Mouse (Mus musculus): Measurements from ENCODE around the gene Rps10. TPM values are rescaled to one million over a fixed set of nuclear protein-coding genes. Genes with fewer than 3 reads are reported as not detected.
"Not testable (repeated sequence)": the region's sequence is repeated elsewhere in the genome, so short reads cannot be mapped to it uniquely, and the experiment has no call there.

Rps10 gene
- polyA plus RNA-seq, 1 experiment from 2014 or later, result 591 TPM

DNA sequence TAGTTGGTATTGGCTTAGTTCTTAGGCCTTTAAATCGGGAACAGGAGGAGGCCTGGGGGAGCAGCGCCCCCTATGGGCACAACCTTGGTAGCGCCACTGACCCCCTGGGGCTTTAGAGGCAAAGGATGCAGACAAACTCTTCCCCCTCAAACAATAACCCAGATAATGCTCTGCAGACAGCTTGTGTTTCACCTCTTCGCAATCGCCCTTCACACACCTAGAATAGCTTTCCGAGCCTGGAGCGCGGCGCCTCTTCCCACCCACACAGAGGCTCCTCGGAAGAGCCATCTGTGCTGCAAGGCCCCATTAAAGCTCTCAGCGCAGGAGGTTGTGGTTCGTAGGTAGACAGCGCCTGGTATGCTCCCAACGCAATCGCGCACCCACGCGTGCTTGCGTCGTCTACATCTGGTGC is 2.5 kb upstream of the Rps10 start:
- Histone ChIP-seq H3K4me3 (ENCODE audit: low read depth, low read length) (no peak overlapping the region), H3K9ac (ENCODE audit: low read depth, low read length) (no peak overlapping the region), H3K9me3 (ENCODE audit: control insufficient read depth) (no peaks in the 10 kb centered on the region), H3K27ac (ENCODE audit: low read depth, low read length) (no peak overlapping the region), H3K27me3 (replicated peaks; ENCODE audit: control insufficient read depth, insufficient read depth, low read length) (no peaks in the 10 kb centered on the region), H3K36me3 (ENCODE audit: control insufficient read depth, insufficient read depth) (no peaks in the 10 kb centered on the region), H3K4me1 (replicated peaks; ENCODE audit: control insufficient read depth, insufficient read depth, low read length) (no peaks in the 10 kb centered on the region), H3K4me2 (replicated peaks; ENCODE audit: low read depth) (no peak overlapping the region)
- peak; percentile 64 for TF ChIP-seq CTCF (IDR thresholded peaks at IDR 0.05; ENCODE audit: low read depth)
- no peak for ATAC-seq
- 77% methylated on average over 20 of the region's 20 CpGs for WGBS

DNA sequence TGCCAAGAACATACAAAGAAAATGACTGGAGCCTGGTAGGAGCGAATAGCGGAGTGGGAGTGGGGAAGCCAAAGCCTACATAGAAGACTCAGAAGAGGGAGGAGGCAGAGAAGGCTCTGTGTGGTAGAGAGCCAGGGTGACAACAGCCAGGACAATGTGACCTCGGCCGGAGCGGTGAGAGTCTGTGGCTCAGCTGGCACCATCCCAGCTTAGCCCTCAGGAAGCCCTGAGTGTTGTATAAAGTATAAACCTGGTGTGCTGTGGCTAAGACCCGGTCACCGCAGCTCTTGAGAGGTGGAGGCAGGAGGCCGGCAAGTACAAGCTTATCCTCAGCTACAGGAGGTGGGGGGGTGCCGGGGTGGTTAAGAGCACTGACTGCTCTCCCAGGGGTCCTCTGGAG is 864 bp upstream of the Rps10 start:
- Histone ChIP-seq H3K27me3 (replicated peaks; ENCODE audit: control insufficient read depth, insufficient read depth, low read length) (no peaks in the 10 kb centered on the region), H3K4me1 (replicated peaks; ENCODE audit: control insufficient read depth, insufficient read depth, low read length) (no peaks in the 10 kb centered on the region), H3K36me3 (ENCODE audit: control insufficient read depth, insufficient read depth) (peaks cover 10% of the 10 kb centered on the region; the same call in 1 of the 2 replicates), H3K4me2 (replicated peaks; ENCODE audit: low read depth) (no peak overlapping the region), H3K4me3 (ENCODE audit: low read depth, low read length) (no peak overlapping the region), H3K27ac (ENCODE audit: low read depth, low read length) (no peak overlapping the region), H3K9me3 (ENCODE audit: control insufficient read depth) (no peaks in the 10 kb centered on the region), H3K9ac (ENCODE audit: low read depth, low read length) (no peak overlapping the region)
- ATAC-seq, result no peak
- 63% methylated on average over 9 of the region's 9 CpGs for WGBS
- TF ChIP-seq CTCF (IDR thresholded peaks at IDR 0.05; ENCODE audit: low read depth), result no peak

DNA sequence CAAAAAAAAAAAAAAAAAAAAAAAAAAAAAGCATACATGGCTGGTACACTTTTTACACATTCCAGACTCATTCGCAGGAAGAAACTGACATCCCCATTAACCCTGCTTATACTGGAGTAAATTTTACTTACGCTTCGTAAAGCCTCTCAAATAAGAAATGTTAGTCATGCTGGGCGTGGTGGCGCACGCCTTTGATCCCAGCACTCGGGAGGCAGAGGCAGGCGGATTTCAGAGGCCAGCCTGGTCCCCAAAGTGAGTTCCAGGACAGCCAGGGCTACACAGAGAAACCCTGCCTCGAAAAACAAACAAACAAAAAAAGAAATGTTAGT is 930 bp downstream of the Rps10 start:
- ATAC-seq; H3K9ac ChIP-seq (ENCODE audit: low read depth, low read length): not testable (repeated sequence)

DNA sequence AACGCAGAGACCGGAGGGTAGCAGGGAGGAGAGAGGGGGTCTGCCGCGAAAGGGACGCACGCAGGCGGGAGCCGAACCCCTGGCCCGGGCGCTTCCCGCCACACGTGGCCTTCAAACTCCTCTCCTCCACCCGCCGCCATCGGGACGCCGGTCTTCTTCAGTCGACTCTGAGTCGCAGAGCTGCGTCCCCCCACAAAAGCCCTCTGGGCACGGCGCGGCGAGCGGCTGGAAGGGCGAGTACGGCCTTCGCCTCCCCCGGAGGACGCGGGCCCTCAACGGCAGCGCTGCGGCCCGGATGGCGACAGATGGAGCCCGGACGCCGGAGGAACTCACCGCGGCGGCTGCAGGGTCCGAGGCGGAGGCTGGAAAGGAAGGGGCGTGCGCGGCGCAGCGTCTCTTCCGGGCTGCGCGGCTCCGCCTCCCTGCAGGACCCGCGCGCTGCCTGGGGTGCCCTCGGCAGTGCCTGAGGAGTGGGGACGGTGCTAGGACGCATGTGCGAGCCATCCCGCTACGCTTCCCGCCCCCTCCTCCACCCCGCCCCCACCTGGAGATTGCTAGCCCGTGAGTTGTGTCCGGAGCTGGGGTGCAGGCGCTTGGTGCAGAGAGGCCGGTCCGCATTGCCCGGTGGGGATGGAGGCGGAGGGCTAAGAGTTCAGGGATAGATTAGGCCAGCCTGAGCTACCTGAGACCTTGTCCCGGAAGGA is 1.4 kb downstream of the Rps10 start, which contains the start of gene RPS10-NUDT3:
Gene RPS10-NUDT3, minus strand, starts transcription at position 352 of the 704 bp plus-strand sequence.
- TF ChIP-seq CTCF (IDR thresholded peaks at IDR 0.05; ENCODE audit: low read depth), result no peak
- H3K9ac ChIP-seq (ENCODE audit: low read depth, low read length), result peak within 1 kb of the TSS; percentile 84
- peak within 1 kb of the TSS; percentile 74 for H3K4me2 ChIP-seq (replicated peaks; ENCODE audit: low read depth)
- no peaks in the 10 kb centered on the region for H3K9me3 ChIP-seq (ENCODE audit: control insufficient read depth)
- WGBS, result under 1% methylated on average over 60 of the region's 72 CpGs
- peaks cover 33% of the 10 kb centered on the region for H3K36me3 ChIP-seq (ENCODE audit: control insufficient read depth, insufficient read depth)
- no peaks in the 10 kb centered on the region for H3K27me3 ChIP-seq (replicated peaks; ENCODE audit: control insufficient read depth, insufficient read depth, low read length)
- no peaks in the 10 kb centered on the region for H3K4me1 ChIP-seq (replicated peaks; ENCODE audit: control insufficient read depth, insufficient read depth, low read length)
- peak within 1 kb of the TSS; percentile 85 for H3K4me3 ChIP-seq (ENCODE audit: low read depth, low read length)
- peak within 1 kb of the TSS; percentile 78 for H3K27ac ChIP-seq (ENCODE audit: low read depth, low read length)
- ATAC-seq, result peak; percentile 96

More for the DNA sequence above, 930 bp downstream of the Rps10 start:
- H3K27me3 ChIP-seq (replicated peaks; ENCODE audit: control insufficient read depth, insufficient read depth, low read length); H3K9me3 ChIP-seq (ENCODE audit: control insufficient read depth); H3K4me1 ChIP-seq (replicated peaks; ENCODE audit: control insufficient read depth, insufficient read depth, low read length): not testable (repeated sequence)
- 23% methylated on average over 9 of the region's 9 CpGs for WGBS
- Histone ChIP-seq H3K27ac (ENCODE audit: low read depth, low read length) (peak overlapping the region; percentile 78), H3K36me3 (ENCODE audit: control insufficient read depth, insufficient read depth) (peaks cover 28% of the 10 kb centered on the region), H3K4me2 (replicated peaks; ENCODE audit: low read depth) (peak overlapping the region; percentile 74), H3K4me3 (ENCODE audit: low read depth, low read length) (peak overlapping the region; percentile 85)

DNA sequence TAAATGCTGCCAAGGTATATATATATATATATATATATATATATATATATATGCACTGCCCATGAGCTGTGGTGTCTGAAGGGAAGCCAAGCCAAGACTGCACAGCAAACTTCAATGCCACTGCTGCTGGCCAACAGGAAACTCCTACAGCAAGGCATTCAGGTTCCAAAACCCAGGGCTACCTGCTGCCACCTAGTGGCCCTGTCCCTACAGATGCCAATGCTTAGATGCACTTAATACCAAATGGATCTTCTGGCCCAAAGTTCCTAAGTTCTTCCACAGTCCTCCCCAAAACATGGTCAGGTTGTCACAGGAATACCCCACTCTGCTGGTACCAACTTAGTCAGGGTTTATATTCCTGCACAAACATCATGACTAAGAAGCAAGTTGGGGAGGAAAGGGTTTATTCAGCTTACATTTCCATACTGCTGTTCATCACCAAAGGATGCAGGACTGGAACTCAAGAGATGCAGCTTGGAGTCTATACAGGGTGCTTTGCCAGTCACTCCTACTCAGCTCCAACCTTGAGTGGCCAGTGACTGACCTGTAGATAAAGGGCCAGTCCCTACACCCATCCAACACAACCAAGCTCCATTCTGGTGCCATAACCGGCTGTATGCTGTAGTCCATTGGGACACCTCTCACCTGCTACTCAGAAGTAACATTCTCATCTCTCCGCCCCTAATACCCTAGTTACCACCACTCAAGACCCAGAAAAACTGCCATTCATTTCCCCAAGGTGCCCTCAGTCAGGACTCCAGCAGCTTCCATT is 7.0 kb downstream of the Rps10 start:
- H3K27me3 ChIP-seq (replicated peaks; ENCODE audit: control insufficient read depth, insufficient read depth, low read length), result no peaks in the 10 kb centered on the region
- H3K4me2 ChIP-seq (replicated peaks; ENCODE audit: low read depth), result no peak overlapping the region
- H3K36me3 ChIP-seq (ENCODE audit: control insufficient read depth, insufficient read depth), result peaks cover 35% of the 10 kb centered on the region
- no peaks in the 10 kb centered on the region for H3K4me1 ChIP-seq (replicated peaks; ENCODE audit: control insufficient read depth, insufficient read depth, low read length)
- no peak overlapping the region for H3K4me3 ChIP-seq (ENCODE audit: low read depth, low read length)
- H3K9me3 ChIP-seq (ENCODE audit: control insufficient read depth), result no peaks in the 10 kb centered on the region
- peak; percentile 90 for TF ChIP-seq CTCF (IDR thresholded peaks at IDR 0.05; ENCODE audit: low read depth)
- no peak overlapping the region for H3K9ac ChIP-seq (ENCODE audit: low read depth, low read length)
- WGBS, result 57% methylated on average over 2 of the region's 2 CpGs
- ATAC-seq, result peak; percentile 19; the same call in 1 of the 2 replicates
- no peak overlapping the region for H3K27ac ChIP-seq (ENCODE audit: low read depth, low read length)

DNA sequence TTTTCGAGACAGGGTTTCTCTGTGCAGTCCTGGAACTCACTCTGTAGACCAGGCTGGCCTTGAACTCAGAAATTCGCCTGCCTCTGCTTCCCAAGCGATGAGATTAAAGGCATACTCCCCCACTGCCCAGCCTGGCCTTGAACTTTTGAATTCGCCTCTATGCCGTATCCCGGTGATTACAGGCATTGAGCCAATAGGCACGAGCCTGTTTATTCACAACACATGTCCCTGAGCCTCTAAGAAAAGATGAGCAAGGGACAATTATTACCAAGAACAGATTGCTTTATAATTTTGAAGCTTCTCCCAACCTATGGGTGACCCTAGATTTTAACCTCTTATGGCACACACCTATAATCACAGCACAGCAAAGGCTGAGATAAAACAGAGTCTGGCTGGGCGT is 8.1 kb downstream of the Rps10 start:
- no peak for ATAC-seq
- H3K27ac ChIP-seq (ENCODE audit: low read depth, low read length), result no peak overlapping the region
- TF ChIP-seq CTCF (IDR thresholded peaks at IDR 0.05; ENCODE audit: low read depth), result no peak
- no peak overlapping the region for H3K4me3 ChIP-seq (ENCODE audit: low read depth, low read length)
- no peaks in the 10 kb centered on the region for H3K9me3 ChIP-seq (ENCODE audit: control insufficient read depth)
- WGBS, result 81% methylated on average over 8 of the region's 8 CpGs
- H3K27me3 ChIP-seq (replicated peaks; ENCODE audit: control insufficient read depth, insufficient read depth, low read length), result no peaks in the 10 kb centered on the region
- H3K36me3 ChIP-seq (ENCODE audit: control insufficient read depth, insufficient read depth), result peaks cover 30% of the 10 kb centered on the region
- 0 out of 2 replicates have a peak, but pooled peaks cover 5% of the 10 kb centered on the region for H3K4me1 ChIP-seq (replicated peaks; ENCODE audit: control insufficient read depth, insufficient read depth, low read length)
- no peak overlapping the region for H3K9ac ChIP-seq (ENCODE audit: low read depth, low read length)
- no peak overlapping the region for H3K4me2 ChIP-seq (replicated peaks; ENCODE audit: low read depth)
